Mouse (Mus musculus) T-helper 2 cell (primary cell): Measurements from ENCODE around the gene Ntrk2.

Experiments used
- in situ Hi-C: fragments of 300-600 bp; cut with MboI, MseI; formaldehyde crosslinking; loops from one replicate; pipeline ENCODE4 v1.15.1; 2025; ENCODE audit warnings: high pct_unique_total_duplicates

Ntrk2 gene

GRCm38 (mm10) chr13:59110107-59110506 is 303.7 kb downstream of the Ntrk2 start:
- in situ Hi-C loops = no loop called here

GRCm38 (mm10) chr13:59114684-59115083 is 308.3 kb downstream of the Ntrk2 start:
- in situ Hi-C loops = no loop called here

GRCm38 (mm10) chr13:59115551-59115950 is 309.2 kb downstream of the Ntrk2 start:
- in situ Hi-C loops = no loop called here

GRCm38 (mm10) chr13:59117233-59117632 is 310.9 kb downstream of the Ntrk2 start:
- in situ Hi-C loops = no loop called here

- in situ Hi-C loops = no loop called here
These were observed 313.4 kb downstream of the Ntrk2 start for GRCm38 (mm10) chr13:59119596-59120394.

DNA sequence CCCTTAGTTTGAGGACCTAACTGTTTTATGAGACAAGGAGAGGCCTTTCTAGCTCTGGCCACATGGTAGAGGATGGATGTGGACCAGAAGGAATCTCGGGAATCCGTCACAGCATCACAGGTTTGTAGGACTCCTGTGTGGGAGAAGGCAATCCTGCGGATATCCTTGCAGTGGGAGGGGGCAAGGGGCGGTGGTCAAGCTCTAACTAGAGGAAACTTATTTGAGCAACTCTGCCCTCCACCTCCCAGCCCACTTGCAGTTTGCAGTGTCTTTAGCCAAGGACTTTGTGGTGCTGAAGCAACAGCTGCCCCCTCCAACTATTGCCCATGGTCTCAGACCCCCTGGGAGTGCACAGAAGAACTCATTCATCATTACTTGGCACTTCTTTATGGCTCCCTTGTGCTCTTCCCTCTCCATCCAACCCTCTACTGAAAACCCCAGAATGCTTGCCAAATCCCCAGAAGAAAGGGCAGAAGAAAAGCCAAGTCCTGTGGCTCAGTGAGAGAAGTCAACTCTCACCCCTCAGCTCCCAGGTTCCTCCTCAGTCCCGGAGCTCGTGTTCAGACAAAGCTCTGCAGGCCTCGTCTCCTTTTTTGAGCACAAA is 336.9 kb downstream of the Ntrk2 start:
- in situ Hi-C loops = no loop called here

- in situ Hi-C loops = no loop called here
These were observed 338.0 kb downstream of the Ntrk2 start for GRCm38 (mm10) chr13:59144321-59144856.

- in situ Hi-C loops = no loop called here
These were observed 339.5 kb downstream of the Ntrk2 start for GRCm38 (mm10) chr13:59145677-59146555.

- in situ Hi-C loops = no loop called here
These were observed 340.2 kb downstream of the Ntrk2 start for GRCm38 (mm10) chr13:59146616-59147015.

GRCm38 (mm10) chr13:59147976-59148375 is 341.6 kb downstream of the Ntrk2 start:
- in situ Hi-C loops = no loop called here

- in situ Hi-C loops = no loop called here
These were observed 342.4 kb downstream of the Ntrk2 start for GRCm38 (mm10) chr13:59148793-59149192.

- in situ Hi-C loops = no loop called here
These were observed 357.6 kb downstream of the Ntrk2 start for GRCm38 (mm10) chr13:59164015-59164414.

DNA sequence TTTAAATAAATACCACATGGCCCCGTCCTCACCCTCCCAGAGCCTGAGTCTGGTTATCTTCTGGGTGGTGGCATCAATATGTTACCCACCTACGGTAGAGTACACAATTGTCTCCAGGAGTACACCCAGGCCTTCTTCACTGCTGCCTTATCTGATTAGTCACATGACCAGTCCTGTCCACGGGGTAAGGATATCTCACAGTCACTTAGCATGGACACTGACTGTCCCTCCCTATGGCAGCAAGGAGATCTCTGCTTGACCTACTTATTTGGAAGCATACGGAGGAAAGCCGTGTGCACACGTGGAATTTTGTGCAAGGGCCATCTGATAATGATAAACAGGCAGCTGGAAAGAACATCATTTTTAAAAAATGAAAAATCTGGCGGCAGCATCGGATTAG is 367.5 kb downstream of the Ntrk2 start:
- in situ Hi-C loops = no loop called here

GRCm38 (mm10) chr13:59176021-59176420 is 369.7 kb downstream of the Ntrk2 start:
- in situ Hi-C loops = no loop called here

DNA sequence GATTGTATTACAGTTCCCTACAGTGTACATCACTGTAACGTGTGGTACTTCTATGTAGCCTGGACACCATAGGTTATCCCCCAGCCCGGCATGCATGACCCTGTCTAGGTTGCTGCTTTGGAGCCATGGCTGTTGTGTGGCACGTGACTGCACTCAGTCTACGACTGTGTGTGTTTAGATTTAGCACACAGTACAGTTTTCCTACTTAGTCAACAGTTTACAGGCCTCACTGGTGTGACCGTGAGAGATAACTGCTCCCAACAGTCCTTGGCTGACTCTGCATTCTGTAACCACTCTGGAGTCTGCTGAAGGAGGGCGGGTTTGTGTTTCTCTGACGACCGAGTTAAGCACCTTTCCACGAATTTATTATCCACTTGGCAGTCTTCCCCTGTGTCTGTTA is 370.1 kb downstream of the Ntrk2 start:
- in situ Hi-C loops = no loop called here

GRCm38 (mm10) chr13:59177003-59177402 is 370.6 kb downstream of the Ntrk2 start:
- in situ Hi-C loops = no loop called here

DNA sequence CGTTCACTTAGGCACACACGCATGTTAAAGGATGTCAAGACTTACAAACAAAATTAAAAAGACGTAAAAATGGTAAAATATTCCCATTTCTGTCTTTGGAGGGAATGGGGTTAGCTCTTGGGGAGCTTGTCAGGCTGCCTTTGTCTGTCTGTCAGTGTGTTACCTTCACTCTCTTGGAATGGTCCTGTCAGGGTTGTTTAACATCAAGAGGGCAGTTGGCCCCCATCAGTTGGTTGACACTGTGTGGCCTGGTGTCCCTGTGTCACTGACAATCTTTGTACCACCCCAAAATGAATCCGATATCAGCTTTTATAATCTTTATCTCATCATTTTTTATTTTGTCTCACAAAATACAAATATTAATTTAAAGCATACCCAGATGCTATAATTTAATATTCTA is 373.6 kb downstream of the Ntrk2 start:
- in situ Hi-C loops = no loop called here

DNA sequence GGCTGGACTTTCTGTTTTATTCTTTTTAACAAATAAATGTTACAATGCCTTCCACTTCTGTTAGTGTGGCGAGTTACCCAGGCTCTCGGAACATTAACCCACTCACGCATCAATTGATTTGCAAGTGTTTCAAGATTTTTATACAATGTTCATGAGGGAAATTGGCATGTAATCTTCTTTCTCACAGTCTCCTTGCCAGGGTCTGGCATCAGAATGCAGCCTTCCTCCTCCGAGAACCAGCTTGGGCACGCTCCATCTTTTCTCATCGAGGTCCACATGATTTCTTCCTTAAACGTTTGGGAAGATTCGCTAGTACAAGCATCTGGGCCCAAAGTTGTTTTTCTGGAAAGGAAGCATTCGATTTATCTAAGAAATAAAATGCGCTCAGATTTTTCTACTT is 374.4 kb downstream of the Ntrk2 start:
- in situ Hi-C loops = no loop called here

DNA sequence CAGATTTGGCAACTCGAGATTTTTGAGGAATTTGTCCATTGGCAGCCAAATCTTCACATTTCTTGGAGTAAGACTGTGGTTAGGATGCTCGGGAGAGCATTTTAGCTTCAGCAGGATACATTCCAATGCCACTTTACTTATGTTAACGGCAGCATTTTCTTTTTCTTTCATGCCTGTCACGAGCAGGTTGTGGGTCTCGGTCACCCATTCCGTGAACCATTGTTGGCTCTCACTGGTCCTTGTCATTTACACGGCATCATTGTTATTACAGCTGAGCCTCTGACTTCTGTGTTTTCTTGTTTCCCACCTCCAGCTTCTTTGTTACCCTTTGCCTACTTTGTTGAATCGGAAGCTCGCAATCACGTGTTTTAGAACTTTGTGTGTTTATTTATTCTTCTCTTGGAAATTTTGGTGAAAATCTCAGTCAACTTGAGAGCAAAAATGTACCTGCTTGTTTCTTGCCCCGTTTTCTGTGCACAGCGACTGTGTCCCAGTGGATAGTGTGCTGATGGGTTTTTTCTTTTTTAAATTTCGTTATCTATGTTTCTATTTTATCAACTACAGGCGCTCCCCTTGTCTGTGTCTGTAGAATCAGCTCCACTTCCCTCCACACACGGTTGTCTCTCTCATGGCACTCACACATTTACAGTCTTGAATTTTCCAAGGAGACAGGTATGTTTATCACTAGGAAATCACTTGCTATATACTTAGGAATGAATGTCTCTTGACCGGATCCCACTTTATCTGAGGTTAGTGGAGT is 375.0 kb downstream of the Ntrk2 start:
- in situ Hi-C loops = no loop called here

- in situ Hi-C loops = no loop called here
These were observed 376.3 kb downstream of the Ntrk2 start for GRCm38 (mm10) chr13:59182630-59183029.
